Mouse (Mus musculus) C2C12 (cell line): Measurements from ENCODE around the gene Polk.

Source experiments
- CTCF ChIP-seq: IDR thresholded peaks from one replicate; pipeline ENCODE4 v1.5.1; 2011; ENCODE audit not compliant: control insufficient read depth, insufficient read depth, insufficient read length
- MYOD1 ChIP-seq: IDR thresholded peaks from one replicate; pipeline ENCODE4 v1.6.1; 2011; ENCODE audit warnings: low read depth; ENCODE audit not compliant: control insufficient read depth, insufficient read length
- MYOG ChIP-seq: IDR thresholded peaks from one replicate; pipeline ENCODE4 v1.6.1; 2011; ENCODE audit not compliant: control insufficient read depth, insufficient read length; ENCODE audit errors: extremely low read depth

GRCm38 (mm10) chr13:96514154-96514942, 28.0 kb downstream of the Polk start:
- TF ChIP-seq CTCF (no peak), MYOG (no peak), MYOD1 (no peak)
